Mouse (Mus musculus) regulatory T cell (primary cell): ENCODE measurements around the gene Tmem179.

Source experiments
- in situ Hi-C: fragments of 300-600 bp; cut with MboI, MseI; formaldehyde crosslinking; loops from one replicate; pipeline ENCODE4 v1.15.1; 2025; ENCODE audit warnings: high pct_unique_total_duplicates

Tmem179 gene

GRCm38 (mm10) chr12:112464516-112464915 lies 52.0 kb downstream of the Tmem179 start:
- in situ Hi-C loops, result no loop called here

DNA sequence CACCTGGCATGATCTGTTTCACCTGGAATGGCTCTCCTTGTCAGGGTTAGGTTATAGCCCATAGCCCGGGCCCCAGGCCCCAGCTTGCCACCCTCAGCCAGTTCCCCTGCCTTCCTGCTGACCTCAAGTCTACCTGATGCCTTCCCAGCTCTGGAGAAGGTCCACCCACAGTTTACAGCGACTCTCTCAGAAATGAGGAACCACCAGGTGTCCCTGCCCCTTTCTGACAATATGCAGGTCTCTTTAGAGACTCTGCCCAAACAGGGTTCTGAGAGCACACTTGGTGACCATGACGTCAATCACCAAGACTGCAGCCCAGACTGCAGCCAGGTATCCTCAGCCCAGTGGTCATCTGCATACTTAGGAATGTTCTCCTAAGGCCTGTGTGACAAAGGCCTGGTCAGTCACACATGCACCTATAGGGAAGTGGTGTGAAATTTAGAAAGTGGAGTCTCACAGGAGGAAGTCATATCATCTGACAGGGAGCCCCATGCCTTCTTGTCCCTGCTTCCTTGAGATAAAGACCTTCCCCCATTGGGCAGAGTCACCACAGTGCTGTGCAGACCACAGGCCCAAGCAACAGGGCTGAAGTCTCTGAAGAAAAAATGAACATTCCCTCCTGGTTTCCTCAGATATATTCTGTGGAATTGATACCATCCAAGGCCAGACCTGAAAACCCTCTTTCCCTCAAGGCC lies 52.6 kb downstream of the Tmem179 start:
- in situ Hi-C loops, result no loop called here

DNA sequence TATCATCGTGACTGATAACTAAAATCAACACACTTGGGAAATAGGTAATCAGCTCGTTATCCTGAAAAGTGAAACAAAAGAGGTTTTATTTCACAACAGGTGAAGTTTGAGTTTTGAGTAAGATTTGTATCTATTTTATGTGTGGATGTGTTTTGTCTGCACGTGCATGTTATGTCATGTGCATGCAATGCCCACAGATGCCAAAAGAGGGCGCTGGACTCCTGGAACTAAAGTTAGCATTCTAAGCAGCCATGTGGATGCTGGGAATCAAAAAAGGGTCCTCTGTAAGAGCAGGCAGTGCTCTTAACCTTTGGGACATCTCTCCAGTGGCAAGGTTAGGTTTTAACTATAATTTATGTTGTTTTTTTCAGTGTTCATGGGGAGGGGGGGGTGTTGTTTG lies 53.3 kb downstream of the Tmem179 start:
- in situ Hi-C loops, result no loop called here

- in situ Hi-C loops, result no loop called here
These were observed 54.1 kb downstream of the Tmem179 start for GRCm38 (mm10) chr12:112462423-112462822.

GRCm38 (mm10) chr12:112457839-112458238 lies 58.7 kb downstream of the Tmem179 start:
- in situ Hi-C loops, result no loop called here

- in situ Hi-C loops, result no loop called here
These were observed 60.3 kb downstream of the Tmem179 start for GRCm38 (mm10) chr12:112456144-112456713.

- in situ Hi-C loops, result no loop called here
These were observed 64.7 kb downstream of the Tmem179 start for GRCm38 (mm10) chr12:112451826-112452225.

DNA sequence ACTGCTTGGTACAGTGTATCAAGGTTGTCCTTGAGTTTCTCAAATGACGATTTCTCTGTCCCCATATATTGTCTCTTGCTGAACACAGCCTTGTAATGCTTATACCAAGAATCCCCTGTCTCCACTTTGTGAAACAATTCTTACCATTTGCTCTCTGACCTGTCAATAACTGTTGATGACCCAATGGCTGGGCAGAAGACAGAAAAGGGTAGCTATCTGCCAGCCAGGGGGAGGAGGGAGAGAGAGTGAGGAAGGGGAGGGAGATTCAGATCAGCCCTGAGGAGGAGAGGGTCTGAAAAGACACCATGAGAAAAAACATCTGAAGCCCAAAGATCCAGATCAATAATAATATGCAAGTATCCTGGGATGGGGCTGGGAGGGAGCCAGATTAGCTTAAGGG lies 65.2 kb downstream of the Tmem179 start:
- in situ Hi-C loops, result no loop called here

GRCm38 (mm10) chr12:112450883-112451282 lies 65.7 kb downstream of the Tmem179 start:
- in situ Hi-C loops, result no loop called here
